Mouse (Mus musculus): ENCODE measurements around the gene Irgm1. TPM values are rescaled to one million over a fixed set of nuclear protein-coding genes. Genes with fewer than 3 reads are reported as not detected.
"Not testable (repeated sequence)": the region's sequence is repeated elsewhere in the genome, so short reads cannot be mapped to it uniquely, and the experiment has no call there.

The Irgm1 gene
- polyA plus RNA-seq, 1 experiment: 12.7 TPM

- DNase-seq (ENCODE audit: low read depth): no peak
Observed at GRCm38 (mm10) chr11:48853474-48854180, 17.9 kb downstream of the Irgm1 start.

- no peak for DNase-seq (ENCODE audit: low read depth)
Observed at GRCm38 (mm10) chr11:48852624-48853473, 18.6 kb downstream of the Irgm1 start.

- no peak for DNase-seq (ENCODE audit: low read depth)
Observed at GRCm38 (mm10) chr11:48852190-48852589, 19.3 kb downstream of the Irgm1 start.

GRCm38 (mm10) chr11:48851270-48851995 lies 20.1 kb downstream of the Irgm1 start:
- no peak for DNase-seq (ENCODE audit: low read depth)

- DNase-seq (ENCODE audit: low read depth): no peak
Observed at GRCm38 (mm10) chr11:48850240-48850639, 21.2 kb downstream of the Irgm1 start.

- no peak for DNase-seq (ENCODE audit: low read depth)
Observed at GRCm38 (mm10) chr11:48846881-48847280, 24.6 kb downstream of the Irgm1 start.

GRCm38 (mm10) chr11:48846362-48846761 lies 25.1 kb downstream of the Irgm1 start:
- not testable (repeated sequence) for DNase-seq (ENCODE audit: low read depth)

GRCm38 (mm10) chr11:48845244-48845815 lies 26.2 kb downstream of the Irgm1 start:
- DNase-seq (ENCODE audit: low read depth): no peak

GRCm38 (mm10) chr11:48844309-48844708 lies 27.2 kb downstream of the Irgm1 start:
- no peak for DNase-seq (ENCODE audit: low read depth)

- no peak for DNase-seq (ENCODE audit: low read depth)
Observed at GRCm38 (mm10) chr11:48843202-48843601, 28.3 kb downstream of the Irgm1 start.

GRCm38 (mm10) chr11:48842378-48842792 lies 29.1 kb downstream of the Irgm1 start:
- no peak for DNase-seq (ENCODE audit: low read depth)

GRCm38 (mm10) chr11:48841213-48841612 lies 30.3 kb downstream of the Irgm1 start:
- no peak for DNase-seq (ENCODE audit: low read depth)

- DNase-seq (ENCODE audit: low read depth): no peak
Observed at GRCm38 (mm10) chr11:48840805-48841204, 30.7 kb downstream of the Irgm1 start.

- no peak for DNase-seq (ENCODE audit: low read depth)
Observed at GRCm38 (mm10) chr11:48838879-48839680, 32.4 kb downstream of the Irgm1 start.

- DNase-seq (ENCODE audit: low read depth): no peak
Observed at GRCm38 (mm10) chr11:48838181-48838797, 33.2 kb downstream of the Irgm1 start.

GRCm38 (mm10) chr11:48837310-48838180 lies 33.9 kb downstream of the Irgm1 start:
- no peak for DNase-seq (ENCODE audit: low read depth)

- DNase-seq (ENCODE audit: low read depth): no peak
Observed at GRCm38 (mm10) chr11:48836990-48837309, 34.5 kb downstream of the Irgm1 start.

- no peak for DNase-seq (ENCODE audit: low read depth)
Observed at GRCm38 (mm10) chr11:48835923-48836322, 35.6 kb downstream of the Irgm1 start.

- no peak for DNase-seq (ENCODE audit: low read depth)
Observed at GRCm38 (mm10) chr11:48833731-48834639, 37.5 kb downstream of the Irgm1 start.

Measured in gonadal fat pad, adult 2 months (tissue).